Mouse (Mus musculus): Measurements from ENCODE around the gene Eno2.
"Not testable (repeated sequence)": the region's sequence is repeated elsewhere in the genome, so short reads cannot be mapped to it uniquely, and the experiment has no call there.

GRCm38 (mm10) chr6:124802400-124802799 lies 32.9 kb upstream of the Eno2 start:
- TF ChIP-seq CTCF (conservative IDR thresholded peaks at IDR 0.05; ENCODE audit: low read length); POU5F1 (IDR thresholded peaks at IDR 0.05; ENCODE audit: borderline replicate concordance, low read length); NANOG (IDR thresholded peaks at IDR 0.05; ENCODE audit: borderline replicate concordance, low read length): not testable (repeated sequence)

Measured in E14TG2a.4 (cell line).